Mouse (Mus musculus): ENCODE data around the gene Hsfy2. TPM values are rescaled to one million over a fixed set of nuclear protein-coding genes. Genes with fewer than 3 reads are reported as not detected.

The Hsfy2 gene
- polyA plus RNA-seq, 1 experiment from 2014 or later = not detected

DNA sequence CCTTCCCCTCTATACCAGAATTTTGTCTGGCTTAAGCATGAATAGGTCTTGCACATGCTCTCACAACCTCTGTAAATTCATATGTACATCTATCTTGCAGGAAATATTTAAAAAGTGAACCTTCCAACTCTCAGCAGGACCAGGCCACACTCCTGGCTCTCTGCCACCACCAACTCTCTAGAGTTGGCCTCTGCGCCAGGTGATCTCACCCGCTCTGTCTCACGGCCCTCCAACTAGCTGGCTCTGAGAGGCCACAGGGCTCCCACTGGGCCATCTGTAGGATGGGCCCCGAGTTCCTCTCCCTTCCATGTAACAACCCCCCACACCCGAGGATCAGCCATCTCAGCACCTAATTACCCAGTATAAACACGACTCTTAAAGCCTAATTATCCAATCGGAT is 10.4 kb downstream of the Hsfy2 start:
- 80% methylated on average over 7 of the region's 7 CpGs for WGBS
- no peak overlapping the region for H3K4me2 ChIP-seq
- H3K27ac ChIP-seq (ENCODE audit: low read depth, low read length) = no peak overlapping the region
- H3K4me3 ChIP-seq (ENCODE audit: low read depth, low read length) = no peak overlapping the region
- DNase-seq (ENCODE audit: low spot score) = no peak
- no peaks in the 10 kb centered on the region for H3K4me1 ChIP-seq (replicated peaks; ENCODE audit: control insufficient read depth, insufficient read depth, low read length)
- no peak overlapping the region for H3K9ac ChIP-seq (ENCODE audit: low read depth, low read length)
- H3K27me3 ChIP-seq (replicated peaks; ENCODE audit: control insufficient read depth, insufficient read depth, low read length) = no peaks in the 10 kb centered on the region
- no peak for ATAC-seq (replicated peaks; ENCODE audit: low FRiP score)
- no peaks in the 10 kb centered on the region for H3K9me3 ChIP-seq (ENCODE audit: control insufficient read depth, low read length)
- no peaks in the 10 kb centered on the region for H3K36me3 ChIP-seq (ENCODE audit: control insufficient read depth, insufficient read depth, low read length)

DNA sequence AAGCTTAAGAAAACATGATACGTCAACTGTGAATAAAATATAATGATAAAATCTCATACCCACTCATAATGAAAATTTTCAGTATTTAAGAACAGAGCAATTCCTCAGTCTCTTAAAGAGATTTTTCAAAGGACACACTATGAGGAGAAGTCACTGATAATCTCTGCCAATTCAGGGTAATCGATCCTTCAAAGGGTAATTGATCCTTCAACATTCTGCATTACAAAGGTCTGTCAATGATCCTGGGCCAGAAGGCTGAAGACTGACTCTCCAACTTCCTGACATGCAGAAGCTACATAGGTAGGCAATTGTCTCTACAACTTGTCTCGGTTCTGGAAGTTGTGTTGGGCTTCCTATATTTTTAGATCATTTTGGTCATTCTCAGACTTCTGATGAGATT is 12.9 kb downstream of the Hsfy2 start:
- no peaks in the 10 kb centered on the region for H3K36me3 ChIP-seq (ENCODE audit: control insufficient read depth, insufficient read depth, low read length)
- no peaks in the 10 kb centered on the region for H3K27me3 ChIP-seq (replicated peaks; ENCODE audit: control insufficient read depth, insufficient read depth, low read length)
- H3K4me3 ChIP-seq (ENCODE audit: low read depth, low read length) = no peak overlapping the region
- no peaks in the 10 kb centered on the region for H3K9me3 ChIP-seq (ENCODE audit: control insufficient read depth, low read length)
- no peak overlapping the region for H3K27ac ChIP-seq (ENCODE audit: low read depth, low read length)
- no peak for ATAC-seq (replicated peaks; ENCODE audit: low FRiP score)
- no peak overlapping the region for H3K9ac ChIP-seq (ENCODE audit: low read depth, low read length)
- no peak overlapping the region for H3K4me2 ChIP-seq
- DNase-seq (ENCODE audit: low spot score) = no peak
- H3K4me1 ChIP-seq (replicated peaks; ENCODE audit: control insufficient read depth, insufficient read depth, low read length) = no peaks in the 10 kb centered on the region
- WGBS = 83% methylated on average over 3 of the region's 3 CpGs

DNA sequence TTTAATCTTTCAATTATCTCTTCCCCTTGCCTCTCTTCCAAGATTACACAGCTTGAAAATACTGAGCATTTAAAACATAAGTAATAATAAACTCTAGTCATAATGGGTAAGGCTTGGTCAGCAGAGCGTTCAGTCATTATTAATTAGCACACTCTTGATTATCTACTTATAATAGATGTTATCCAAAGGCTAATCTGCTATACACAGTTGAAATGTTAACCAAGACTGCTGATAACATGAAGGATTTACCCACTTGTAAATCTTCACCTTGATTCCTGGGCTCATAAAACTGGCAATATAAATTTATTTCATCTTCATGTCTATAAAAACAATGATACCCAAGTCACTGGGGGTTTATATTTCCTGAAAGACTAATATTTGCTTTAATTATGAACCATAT is 24.9 kb downstream of the Hsfy2 start:
- Histone ChIP-seq H3K27ac (ENCODE audit: low read depth, low read length) (no peak overlapping the region), H3K4me3 (ENCODE audit: low read depth, low read length) (no peak overlapping the region), H3K27me3 (replicated peaks; ENCODE audit: control insufficient read depth, insufficient read depth, low read length) (no peaks in the 10 kb centered on the region), H3K36me3 (ENCODE audit: control insufficient read depth, insufficient read depth, low read length) (no peaks in the 10 kb centered on the region), H3K4me1 (replicated peaks; ENCODE audit: control insufficient read depth, insufficient read depth, low read length) (no peaks in the 10 kb centered on the region), H3K9ac (ENCODE audit: low read depth, low read length) (no peak overlapping the region), H3K9me3 (ENCODE audit: control insufficient read depth, low read length) (no peaks in the 10 kb centered on the region), H3K4me2 (no peak overlapping the region)
- ATAC-seq (replicated peaks; ENCODE audit: low FRiP score) = no peak
- no peak for DNase-seq (ENCODE audit: low spot score)
- WGBS = 76% methylated on average over 1 of the region's 1 CpGs

All from liver, embryonic 11.5 days (tissue).